Mouse (Mus musculus): ENCODE data around the gene CK137956. TPM values are rescaled to one million over a fixed set of nuclear protein-coding genes. Genes with fewer than 3 reads are reported as not detected.

The CK137956 gene
- polyA plus RNA-seq, 1 experiment: not detected

DNA sequence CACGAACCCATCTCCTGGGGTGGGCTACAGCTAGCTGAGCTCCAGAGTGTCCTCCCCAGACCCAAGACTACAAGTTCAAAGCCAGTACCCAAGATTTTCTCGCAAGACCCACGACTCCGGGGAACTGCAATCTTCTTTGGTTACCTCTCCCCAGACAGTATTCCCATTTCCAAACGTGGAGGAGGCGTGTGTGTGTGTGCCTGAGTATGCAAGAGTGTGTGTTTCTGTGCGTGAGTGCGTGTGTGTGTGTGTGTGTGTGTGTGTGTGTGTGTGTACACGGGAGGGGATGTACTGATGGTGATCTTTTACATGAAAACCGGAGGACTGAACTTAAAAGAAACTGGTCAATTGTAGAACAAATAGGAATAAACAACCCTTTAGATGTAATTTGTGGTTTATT is 16.5 kb upstream of the CK137956 start:
- TF ChIP-seq CTCF (IDR thresholded peaks at IDR 0.05; ENCODE audit: low read depth, low read length): no peak
- TF ChIP-seq POLR2A (IDR thresholded peaks at IDR 0.05; ENCODE audit: borderline replicate concordance, low read depth, low read length): no peak
- Histone ChIP-seq H3K27ac (ENCODE audit: insufficient read depth, low read depth, low read length) (no peak overlapping the region), H3K4me1 (ENCODE audit: control insufficient read depth, insufficient read depth, low read length) (no peaks in the 10 kb centered on the region), H3K4me3 (ENCODE audit: insufficient read depth, low read length) (no peak overlapping the region)

DNA sequence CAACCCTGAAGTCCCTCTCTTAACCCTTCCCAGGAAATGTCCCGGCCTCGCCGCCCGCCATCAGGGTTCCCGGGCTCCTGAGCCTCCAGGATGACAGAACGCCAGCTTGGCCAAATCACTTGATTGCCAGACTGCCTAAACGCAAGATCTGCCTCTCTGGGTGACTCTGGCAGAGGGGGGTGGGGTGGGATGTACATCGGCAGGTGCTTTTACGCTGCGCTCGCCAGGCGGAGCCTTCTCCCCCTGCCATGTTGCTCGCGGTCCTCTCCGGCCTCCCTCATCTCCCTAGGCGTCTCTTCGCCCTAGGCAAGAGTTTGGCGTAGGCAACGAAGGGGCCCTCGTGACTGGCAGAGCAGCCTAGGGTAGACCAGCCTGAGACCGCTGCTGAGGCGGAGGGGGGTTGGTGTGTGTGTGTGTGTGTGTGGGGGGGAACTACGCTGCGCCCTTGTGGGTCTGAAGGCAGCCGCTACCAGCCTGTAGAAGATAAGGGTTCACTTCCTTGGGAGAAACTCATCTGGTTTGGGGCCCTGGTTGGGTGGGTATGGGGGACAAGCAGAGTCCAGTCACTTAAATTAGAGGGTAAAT is 15.8 kb upstream of the CK137956 start:
- H3K27ac ChIP-seq (ENCODE audit: insufficient read depth, low read depth, low read length): no peak overlapping the region
- TF ChIP-seq POLR2A (IDR thresholded peaks at IDR 0.05; ENCODE audit: borderline replicate concordance, low read depth, low read length) (no peak), CTCF (IDR thresholded peaks at IDR 0.05; ENCODE audit: low read depth, low read length) (no peak)
- H3K4me1 ChIP-seq (ENCODE audit: control insufficient read depth, insufficient read depth, low read length): no peaks in the 10 kb centered on the region
- H3K4me3 ChIP-seq (ENCODE audit: insufficient read depth, low read length): no peak overlapping the region

DNA sequence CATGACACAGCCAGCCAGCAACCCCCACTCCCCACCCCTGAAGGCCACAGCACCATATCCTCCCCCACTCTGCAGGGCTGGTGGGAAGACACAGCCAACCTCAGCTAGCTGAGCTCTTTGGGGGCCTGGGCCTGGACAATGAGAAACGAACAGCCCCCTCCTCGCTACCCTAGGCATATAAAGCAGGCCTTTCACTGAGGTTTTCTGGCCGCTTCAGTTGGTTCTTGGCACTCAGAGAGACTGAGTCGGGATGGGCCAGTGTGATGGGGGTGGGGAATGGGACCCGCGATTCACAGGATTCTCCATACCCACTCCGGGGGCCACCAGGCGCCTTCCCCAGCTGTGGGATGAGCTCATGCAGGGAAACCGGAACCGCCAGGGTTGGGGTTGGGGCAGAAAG is 15.1 kb upstream of the CK137956 start:
- Histone ChIP-seq H3K27ac (ENCODE audit: insufficient read depth, low read depth, low read length) (no peak overlapping the region), H3K4me1 (ENCODE audit: control insufficient read depth, insufficient read depth, low read length) (no peaks in the 10 kb centered on the region), H3K4me3 (ENCODE audit: insufficient read depth, low read length) (no peak overlapping the region)
- TF ChIP-seq CTCF (IDR thresholded peaks at IDR 0.05; ENCODE audit: low read depth, low read length) (no peak), POLR2A (IDR thresholded peaks at IDR 0.05; ENCODE audit: borderline replicate concordance, low read depth, low read length) (no peak)

DNA sequence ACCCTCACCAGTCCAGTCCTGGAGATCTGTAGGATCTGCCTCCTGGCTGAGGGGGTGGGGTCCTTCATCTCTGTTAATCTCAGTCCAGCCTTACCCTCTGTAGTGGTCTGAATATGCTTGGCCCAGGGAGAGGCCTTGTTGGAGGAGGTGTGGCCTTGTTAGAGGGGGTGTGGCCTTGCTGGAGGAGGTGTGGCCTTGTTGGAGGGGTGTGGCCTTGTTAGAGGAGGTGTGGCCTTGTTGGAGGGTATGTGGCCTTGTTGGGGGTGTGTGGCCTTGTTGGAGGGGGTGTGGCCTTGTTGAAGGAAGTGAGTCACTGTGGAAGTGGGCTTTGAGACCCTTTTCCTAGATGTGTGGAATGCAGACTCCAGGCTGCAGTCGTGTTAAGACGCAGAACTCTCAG is 13.7 kb upstream of the CK137956 start:
- Histone ChIP-seq H3K4me1 (ENCODE audit: control insufficient read depth, insufficient read depth, low read length) (no peaks in the 10 kb centered on the region), H3K4me3 (ENCODE audit: insufficient read depth, low read length) (no peak overlapping the region), H3K27ac (ENCODE audit: insufficient read depth, low read depth, low read length) (no peak overlapping the region)
- TF ChIP-seq CTCF (IDR thresholded peaks at IDR 0.05; ENCODE audit: low read depth, low read length) (no peak), POLR2A (IDR thresholded peaks at IDR 0.05; ENCODE audit: borderline replicate concordance, low read depth, low read length) (no peak)

DNA sequence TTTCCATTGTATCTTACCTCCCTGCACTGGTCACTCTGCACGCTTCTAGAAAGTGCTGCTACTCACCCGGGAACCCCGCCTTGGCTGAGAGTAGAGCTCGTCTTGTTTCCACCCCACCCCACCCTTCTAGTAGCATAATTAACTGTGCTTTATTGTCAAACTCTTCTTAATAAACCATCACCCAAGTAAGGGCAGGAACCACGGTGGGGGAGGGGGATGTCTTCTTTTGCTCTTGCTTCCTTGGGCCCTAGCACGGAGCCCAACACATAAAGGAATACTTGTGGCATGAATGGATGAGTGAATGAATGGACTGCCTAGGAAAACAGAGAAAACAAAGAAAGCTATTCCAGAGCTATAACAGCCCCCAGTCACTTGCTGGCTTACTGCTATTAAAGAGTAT is 10.4 kb upstream of the CK137956 start:
- H3K4me1 ChIP-seq (ENCODE audit: control insufficient read depth, insufficient read depth, low read length): no peaks in the 10 kb centered on the region
- no peak overlapping the region for H3K4me3 ChIP-seq (ENCODE audit: insufficient read depth, low read length)
- TF ChIP-seq CTCF (IDR thresholded peaks at IDR 0.05; ENCODE audit: low read depth, low read length): no peak
- no peak for TF ChIP-seq POLR2A (IDR thresholded peaks at IDR 0.05; ENCODE audit: borderline replicate concordance, low read depth, low read length)
- H3K27ac ChIP-seq (ENCODE audit: insufficient read depth, low read depth, low read length): no peak overlapping the region

DNA sequence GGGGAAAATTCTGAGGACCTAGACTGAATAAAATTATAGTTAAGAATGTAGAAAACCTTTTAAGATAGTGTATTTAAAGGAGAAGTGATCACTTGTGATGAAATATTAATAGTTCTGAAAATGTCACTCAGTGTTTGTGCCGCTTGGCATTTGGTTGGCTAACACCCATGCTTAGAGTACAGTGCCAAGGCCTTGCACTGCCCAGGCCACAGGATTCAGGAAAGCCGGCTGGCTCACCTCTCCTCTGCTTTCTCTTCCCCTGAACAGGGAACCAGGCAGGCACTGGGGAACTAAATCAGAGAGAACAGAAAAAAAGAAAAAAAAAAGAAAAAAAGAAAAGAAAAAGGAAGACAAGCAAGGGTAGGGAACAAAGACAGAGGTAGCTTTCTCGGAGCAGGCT is 2.2 kb upstream of the CK137956 start:
- TF ChIP-seq CTCF (IDR thresholded peaks at IDR 0.05; ENCODE audit: low read depth, low read length) (no peak), POLR2A (IDR thresholded peaks at IDR 0.05; ENCODE audit: borderline replicate concordance, low read depth, low read length) (no peak)
- H3K4me1 ChIP-seq (ENCODE audit: control insufficient read depth, insufficient read depth, low read length): no peaks in the 10 kb centered on the region
- H3K4me3 ChIP-seq (ENCODE audit: insufficient read depth, low read length): no peak overlapping the region
- H3K27ac ChIP-seq (ENCODE audit: insufficient read depth, low read depth, low read length): no peak overlapping the region

DNA sequence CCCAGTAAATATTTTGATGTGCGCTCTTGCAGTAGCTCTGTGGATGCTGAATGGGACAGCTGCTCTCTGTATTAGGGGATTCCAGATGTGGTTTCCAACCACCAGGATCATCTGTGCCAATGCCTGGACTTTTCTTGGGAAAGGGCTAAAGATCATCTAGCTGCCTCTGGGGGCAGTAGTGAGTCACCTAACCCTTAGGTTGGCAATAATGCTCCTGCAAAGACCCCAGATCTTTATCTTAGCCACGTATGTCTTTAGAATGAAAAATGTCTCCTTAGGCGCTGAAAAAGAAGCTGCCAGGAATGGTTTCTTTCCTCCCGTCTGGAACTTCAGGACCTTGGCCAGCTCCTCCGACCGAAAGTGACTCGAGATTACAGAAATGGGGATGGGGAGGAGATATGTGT is 731 bp downstream of the CK137956 start:
- no peak overlapping the region for H3K27ac ChIP-seq (ENCODE audit: insufficient read depth, low read depth, low read length)
- H3K4me1 ChIP-seq (ENCODE audit: control insufficient read depth, insufficient read depth, low read length): no peaks in the 10 kb centered on the region
- no peak for TF ChIP-seq POLR2A (IDR thresholded peaks at IDR 0.05; ENCODE audit: borderline replicate concordance, low read depth, low read length)
- no peak for TF ChIP-seq CTCF (IDR thresholded peaks at IDR 0.05; ENCODE audit: low read depth, low read length)
- no peak overlapping the region for H3K4me3 ChIP-seq (ENCODE audit: insufficient read depth, low read length)

DNA sequence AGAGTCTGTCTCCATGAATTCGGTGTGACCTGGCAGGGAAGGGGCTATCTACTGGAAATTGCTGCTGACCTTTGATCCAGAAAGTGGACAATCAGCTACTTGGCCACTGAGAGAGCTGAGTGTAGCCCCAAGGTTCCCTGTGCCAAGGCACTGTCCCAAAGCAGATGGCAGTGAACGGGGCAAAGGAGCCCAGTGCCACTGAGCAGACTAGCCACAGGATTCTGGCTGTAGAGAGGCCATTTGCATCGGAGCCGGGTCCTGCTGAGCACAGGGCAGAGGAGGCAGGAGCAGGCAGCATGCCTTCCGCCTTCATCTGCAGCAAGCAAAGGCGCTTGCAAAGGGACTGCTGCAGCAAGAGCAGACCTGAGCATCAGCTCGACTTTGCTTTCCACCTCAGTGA is 1.6 kb downstream of the CK137956 start:
- TF ChIP-seq CTCF (IDR thresholded peaks at IDR 0.05; ENCODE audit: low read depth, low read length): no peak
- TF ChIP-seq POLR2A (IDR thresholded peaks at IDR 0.05; ENCODE audit: borderline replicate concordance, low read depth, low read length): no peak
- H3K4me3 ChIP-seq (ENCODE audit: insufficient read depth, low read length): no peak overlapping the region
- no peak overlapping the region for H3K27ac ChIP-seq (ENCODE audit: insufficient read depth, low read depth, low read length)
- H3K4me1 ChIP-seq (ENCODE audit: control insufficient read depth, insufficient read depth, low read length): no peaks in the 10 kb centered on the region

DNA sequence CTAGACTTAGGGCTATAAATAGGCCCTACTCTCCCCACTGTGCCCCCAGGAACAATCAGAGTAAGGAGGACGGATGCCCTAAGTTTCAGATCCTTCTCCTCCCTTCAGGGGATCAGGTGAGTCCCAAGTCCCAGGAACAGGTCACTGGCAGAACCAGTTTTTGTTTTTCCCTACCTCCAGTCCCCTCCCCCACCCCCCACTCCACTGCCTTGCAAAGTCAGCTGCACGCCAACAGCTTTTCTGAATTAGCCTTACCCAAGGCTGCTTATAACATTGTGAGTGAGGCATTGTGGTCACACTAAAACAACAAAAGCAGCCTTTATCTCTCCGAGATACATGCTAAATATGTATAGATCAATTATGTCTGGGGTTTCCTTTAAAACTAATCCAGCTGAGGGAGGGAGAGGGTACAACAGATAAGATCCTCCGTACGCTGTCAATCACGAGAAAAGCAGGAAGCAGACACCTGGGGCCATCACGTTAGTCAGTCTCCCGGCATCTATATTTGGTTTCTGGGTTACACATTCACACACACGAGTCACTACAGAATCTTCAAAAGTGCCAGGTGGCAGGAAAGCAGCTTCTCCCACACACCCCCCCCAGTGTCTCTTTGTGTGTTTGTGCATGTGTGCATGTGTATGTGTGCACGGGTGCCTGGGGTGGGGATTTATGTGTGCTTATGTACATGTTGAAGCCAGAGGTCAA is 17.6 kb downstream of the CK137956 start:
- H3K4me3 ChIP-seq (ENCODE audit: insufficient read depth, low read length): no peak overlapping the region
- no peak overlapping the region for H3K27ac ChIP-seq (ENCODE audit: insufficient read depth, low read depth, low read length)
- H3K4me1 ChIP-seq (ENCODE audit: control insufficient read depth, insufficient read depth, low read length): no peaks in the 10 kb centered on the region
- TF ChIP-seq POLR2A (IDR thresholded peaks at IDR 0.05; ENCODE audit: borderline replicate concordance, low read depth, low read length): no peak
- TF ChIP-seq CTCF (IDR thresholded peaks at IDR 0.05; ENCODE audit: low read depth, low read length): no peak

DNA sequence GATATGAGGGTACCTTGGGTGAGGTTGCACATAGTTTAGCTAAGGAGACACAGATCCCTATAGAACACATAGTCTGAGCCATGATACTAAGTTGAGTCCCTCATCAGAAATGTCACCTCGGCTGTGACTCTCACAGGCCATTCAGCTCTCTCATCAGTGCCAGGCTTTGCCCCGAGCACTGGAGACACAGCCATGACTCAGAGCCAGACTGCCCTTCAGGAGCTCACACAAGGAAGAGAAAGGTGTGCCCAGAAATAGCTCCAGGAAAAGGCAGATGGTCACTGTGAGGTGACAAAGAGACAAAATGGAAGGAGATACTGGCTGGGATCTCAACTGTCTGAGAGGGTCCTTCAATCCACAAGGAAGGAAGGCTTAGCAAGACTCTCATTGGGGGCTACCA is 23.1 kb downstream of the CK137956 start:
- no peak overlapping the region for H3K27ac ChIP-seq (ENCODE audit: insufficient read depth, low read depth, low read length)
- TF ChIP-seq POLR2A (IDR thresholded peaks at IDR 0.05; ENCODE audit: borderline replicate concordance, low read depth, low read length): no peak
- no peak for TF ChIP-seq CTCF (IDR thresholded peaks at IDR 0.05; ENCODE audit: low read depth, low read length)

More for the DNA sequence above, 23.1 kb downstream of the CK137956 start:
- Histone ChIP-seq H3K4me3 (ENCODE audit: insufficient read depth, low read length) (no peak overlapping the region), H3K4me1 (ENCODE audit: control insufficient read depth, insufficient read depth, low read length) (no peaks in the 10 kb centered on the region)

Measured in bone marrow macrophage, adult 2 months (primary cell).